In the genomic region with DNA sequence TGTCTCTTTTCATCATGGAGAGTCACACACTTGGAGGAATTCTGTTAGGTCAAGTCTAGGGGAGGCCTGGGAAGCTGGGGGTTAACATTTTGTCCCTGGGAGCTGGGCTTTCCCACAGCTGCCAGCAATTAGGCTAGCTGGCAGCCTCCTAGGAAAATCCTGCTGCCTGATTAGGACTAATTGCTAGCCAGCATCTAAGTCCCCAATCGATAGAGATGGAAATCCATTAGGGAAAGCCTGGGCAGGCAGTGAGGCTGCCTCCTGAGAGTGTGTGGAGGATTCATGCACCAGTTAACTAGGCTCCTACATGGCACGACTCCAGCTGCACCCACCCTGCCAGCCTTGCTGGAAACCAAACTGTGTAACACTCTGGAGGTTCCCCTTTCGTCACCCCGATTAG, we compare ENCODE assay signal across 8 mouse cellular contexts. TPM values are rescaled to one million over a fixed set of nuclear protein-coding genes. Genes with fewer than 3 reads are reported as not detected.
DNase-seq lines count a peak whose midpoint lies in the region; ATAC-seq lines count a peak whose summit lies in the region.

No protein-coding gene starts in this region.

- H3K4me1 ChIP-seq in embryonic facial prominence, embryonic 10.5 days: peaks cover 15% of the 10 kb centered on the region
- H3K4me1 ChIP-seq in hindbrain, embryonic 13.5 days (replicated peaks): peaks cover 7% of the 10 kb centered on the region
- peaks cover 9% of the 10 kb centered on the region for H3K4me1 ChIP-seq in limb, embryonic 13.5 days
- H3K4me1 ChIP-seq in liver, embryonic 11.5 days (replicated peaks; ENCODE audit: control insufficient read depth, insufficient read depth, low read length): no peaks in the 10 kb centered on the region

- ATAC-seq in hindbrain, embryonic 13.5 days (ENCODE audit: low FRiP score): 0 out of 2 replicates have a peak, but pooled peaks have one; percentile 63
- ATAC-seq in limb, embryonic 13.5 days (ENCODE audit: low FRiP score, low read depth): peak; percentile 61
- ATAC-seq in liver, embryonic 11.5 days (replicated peaks; ENCODE audit: low FRiP score): no peak

- H3K4me2 ChIP-seq in hindbrain, embryonic 13.5 days: no peak overlapping the region
- no peak overlapping the region; the same call in 1 of the 2 replicates for H3K4me2 ChIP-seq in limb, embryonic 13.5 days (replicated peaks)
- H3K4me2 ChIP-seq in liver, embryonic 11.5 days: no peak overlapping the region

- H3K36me3 ChIP-seq in embryonic facial prominence, embryonic 10.5 days (replicated peaks): peaks cover 2% of the 10 kb centered on the region; the same call in 1 of the 2 replicates
- no peaks in the 10 kb centered on the region for H3K36me3 ChIP-seq in hindbrain, embryonic 13.5 days
- no peaks in the 10 kb centered on the region for H3K36me3 ChIP-seq in limb, embryonic 13.5 days
- no peaks in the 10 kb centered on the region for H3K36me3 ChIP-seq in liver, embryonic 11.5 days (ENCODE audit: control insufficient read depth, insufficient read depth, low read length)

- H3K9me3 ChIP-seq in embryonic facial prominence, embryonic 10.5 days: no peaks in the 10 kb centered on the region
- H3K9me3 ChIP-seq in hindbrain, embryonic 13.5 days: no peaks in the 10 kb centered on the region
- no peaks in the 10 kb centered on the region for H3K9me3 ChIP-seq in limb, embryonic 13.5 days
- no peaks in the 10 kb centered on the region for H3K9me3 ChIP-seq in liver, embryonic 11.5 days (ENCODE audit: control insufficient read depth, low read length)

- peak overlapping the region; percentile 22; the same call in 1 of the 2 replicates for H3K4me3 ChIP-seq in embryonic facial prominence, embryonic 10.5 days
- H3K4me3 ChIP-seq in hindbrain, embryonic 13.5 days: no peak overlapping the region
- H3K4me3 ChIP-seq in limb, embryonic 13.5 days: no peak overlapping the region
- H3K4me3 ChIP-seq in liver, embryonic 11.5 days (ENCODE audit: low read depth, low read length): no peak overlapping the region

- intact Hi-C loops in heart, postnatal 10 days (cut with DNase I): no loop called here
- intact Hi-C loops in heart, postnatal 25 days (cut with DNase I): no loop called here

- peak overlapping the region; percentile 72 for H3K27ac ChIP-seq in embryonic facial prominence, embryonic 10.5 days (replicated peaks)
- peak overlapping the region; percentile 23; the same call in 1 of the 2 replicates for H3K27ac ChIP-seq in hindbrain, embryonic 13.5 days
- H3K27ac ChIP-seq in limb, embryonic 13.5 days: peak overlapping the region; percentile 22; the same call in 1 of the 2 replicates
- H3K27ac ChIP-seq in liver, embryonic 11.5 days (ENCODE audit: low read depth, low read length): no peak overlapping the region

- no peaks in the 10 kb centered on the region for H3K27me3 ChIP-seq in embryonic facial prominence, embryonic 10.5 days (replicated peaks; ENCODE audit: low read depth, poor library complexity, severe bottlenecking)
- H3K27me3 ChIP-seq in hindbrain, embryonic 13.5 days: no peaks in the 10 kb centered on the region
- no peaks in the 10 kb centered on the region for H3K27me3 ChIP-seq in limb, embryonic 13.5 days
- no peaks in the 10 kb centered on the region for H3K27me3 ChIP-seq in liver, embryonic 11.5 days (replicated peaks; ENCODE audit: control insufficient read depth, insufficient read depth, low read length)

- no peak overlapping the region for H3K9ac ChIP-seq in hindbrain, embryonic 13.5 days
- H3K9ac ChIP-seq in limb, embryonic 13.5 days: no peak overlapping the region
- no peak overlapping the region for H3K9ac ChIP-seq in liver, embryonic 11.5 days (ENCODE audit: low read depth, low read length)

- peak; percentile 13 to 25 for DNase-seq in heart, postnatal 10 days
- no peak for DNase-seq in heart, postnatal 25 days (ENCODE audit: low spot score)
- peak; percentile 77 for DNase-seq in embryonic facial prominence, embryonic 10.5 days (ENCODE audit: low spot score)
- DNase-seq in thymus, postnatal 25 days: no peak
- DNase-seq in lung, postnatal 36 days: no peak
- DNase-seq in liver, embryonic 11.5 days (ENCODE audit: low spot score): no peak

- 30% methylated on average over 4 of the region's 4 CpGs for WGBS in embryonic facial prominence, embryonic 10.5 days
- 45% methylated on average over 4 of the region's 4 CpGs for WGBS in hindbrain, embryonic 13.5 days
- 26% methylated on average over 4 of the region's 4 CpGs for WGBS in limb, embryonic 13.5 days
- 63% methylated on average over 4 of the region's 4 CpGs for WGBS in liver, embryonic 11.5 days

RNA-seq across cellular contexts. Expression of gene Xrcc2, which starts 39.5 kb away (rescaled TPM):
- total RNA-seq in heart, postnatal 10 days (2021): 1 to 10 TPM; 5.6 to 7.2 TPM
- 1 to 10 TPM; 4.9 to 5.5 TPM for total RNA-seq in heart, postnatal 25 days (2021)
- polyA plus RNA-seq in embryonic facial prominence, embryonic 10.5 days (2016; fragmentation: Nextera tagmentation; extraction: Ambion mirVana): 18.0 and 20.4 TPM in 2 replicates
- polyA plus RNA-seq in hindbrain, embryonic 13.5 days (2015; fragmentation: Nextera tagmentation; extraction: Ambion mirVana): 3.5 and 5.0 TPM in 2 replicates
- 9.2 and 9.5 TPM in 2 replicates for polyA plus RNA-seq in limb, embryonic 13.5 days (2015; fragmentation: Nextera tagmentation; extraction: Ambion mirVana)
- 12.5 and 13.6 TPM in 2 replicates for polyA plus RNA-seq in liver, embryonic 11.5 days (2014; fragmentation: Nextera tagmentation; extraction: Ambion mirVana)

Comparison
In these comparisons a context has a peak if more than half of its experiments do, and no peak if none do; other contexts are left out.
1. DNase-seq: peak in heart, postnatal 10 days (2 of 2) and embryonic facial prominence, embryonic 10.5 days (single experiment); none in heart, postnatal 25 days (single experiment), thymus, postnatal 25 days (single experiment), lung, postnatal 36 days (single experiment) and liver, embryonic 11.5 days (single experiment).